Mouse (Mus musculus) adrenal gland, postnatal 36 days (tissue): ENCODE data around the gene Gabra2. TPM values are rescaled to one million over a fixed set of nuclear protein-coding genes. Genes with fewer than 3 reads are reported as not detected.

Experiments
- DNase-seq, 2 experiments: peaks; one replicate each; pipeline ENCODE4 v3.0.0; 2021; ENCODE audit warnings: mixed read lengths in 1 of 2
- long read RNA-seq, 2 experiments: library from polyadenylated mRNA; stranded (forward); transcript quantifications; one replicate each; pipeline ENCODE4 v2.0.0; 2021; ENCODE audit warnings: borderline sequencing depth in 2 of 2
- total RNA-seq, 2 experiments: library from RNA; stranded (reverse); gene quantifications; 2 replicates each; pipeline ENCODE4 v1.2.3; 2021

Gabra2 gene
- under 1 TPM in 1 of 2 experiments, not detected in 1; 0.17 TPM for total RNA-seq
- long read RNA-seq, experiment 1 = 0 reads
- long read RNA-seq, experiment 2 = 0 reads

DNA sequence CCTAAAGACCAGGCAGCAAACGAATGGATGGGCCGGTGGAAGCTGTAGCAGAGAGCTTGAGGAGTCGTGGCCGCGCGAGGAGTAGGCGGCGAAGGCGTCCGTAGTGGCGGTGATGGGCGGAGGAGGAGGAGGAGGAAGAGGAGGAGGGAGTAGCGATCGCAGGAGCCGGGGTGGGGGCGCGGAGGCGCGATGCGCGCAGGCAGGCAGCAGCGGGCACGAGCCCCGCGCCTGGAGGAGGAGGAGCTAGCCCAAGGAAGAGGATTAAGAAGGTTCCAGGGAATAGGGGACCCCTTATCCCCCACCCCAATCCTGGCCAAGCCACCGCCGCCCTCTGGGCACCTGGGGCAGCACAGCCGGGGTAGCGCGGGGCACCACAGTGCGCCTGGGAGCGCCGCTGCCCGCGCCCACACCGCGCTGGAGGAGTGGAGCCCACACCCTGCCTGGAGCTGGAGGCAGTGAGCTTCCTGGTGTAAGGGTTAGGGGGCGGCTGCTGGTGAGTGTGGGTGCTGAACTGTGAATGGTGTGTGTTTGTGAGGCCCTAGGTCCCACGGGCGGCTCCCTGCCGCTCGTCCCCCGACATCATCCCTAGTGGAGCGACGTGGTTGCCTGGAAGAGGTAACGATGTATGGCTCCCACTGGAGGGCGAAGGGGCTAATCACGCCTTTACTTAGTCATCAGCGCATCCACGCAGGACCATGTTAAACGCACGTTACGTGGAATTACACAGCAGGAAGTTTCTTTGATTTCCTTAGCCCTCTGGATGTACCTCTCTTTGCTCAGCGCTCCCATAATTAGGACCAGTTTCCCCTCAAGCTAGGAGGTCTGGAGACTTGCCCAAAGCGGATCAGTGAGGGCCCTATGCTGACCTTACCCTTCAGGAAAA is at the start of gene Gabra2:
TSS of gene Gabra2 (minus strand) at position 125 of the 883 bp plus-strand sequence.
- DNase-seq = peak in 1 of 2 experiments; percentile 16

GRCm38 (mm10) chr5:71136691-71137090 is 41.0 kb upstream of the Gabra2 start:
- no peak for DNase-seq

GRCm38 (mm10) chr5:71135840-71136239 is 40.2 kb upstream of the Gabra2 start:
- DNase-seq = no peak

DNA sequence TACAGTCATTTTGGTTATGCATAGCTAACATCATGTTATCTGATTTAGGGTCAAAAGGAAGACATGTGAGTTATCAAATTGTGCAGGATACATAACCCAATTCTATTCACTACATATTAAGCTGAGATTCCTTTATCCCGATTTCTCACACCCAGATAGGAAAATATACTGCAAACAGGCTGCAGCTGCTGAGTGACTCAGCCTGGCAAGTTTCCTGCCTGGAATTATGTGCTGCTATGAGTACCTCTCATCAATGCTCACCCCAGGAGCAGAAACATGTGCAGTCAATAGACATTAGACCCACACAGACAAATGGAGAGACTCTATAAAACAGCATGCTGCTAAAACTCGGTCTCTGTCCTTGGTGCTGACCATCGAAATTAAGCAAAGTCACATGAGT is 32.1 kb upstream of the Gabra2 start:
- no peak for DNase-seq

DNA sequence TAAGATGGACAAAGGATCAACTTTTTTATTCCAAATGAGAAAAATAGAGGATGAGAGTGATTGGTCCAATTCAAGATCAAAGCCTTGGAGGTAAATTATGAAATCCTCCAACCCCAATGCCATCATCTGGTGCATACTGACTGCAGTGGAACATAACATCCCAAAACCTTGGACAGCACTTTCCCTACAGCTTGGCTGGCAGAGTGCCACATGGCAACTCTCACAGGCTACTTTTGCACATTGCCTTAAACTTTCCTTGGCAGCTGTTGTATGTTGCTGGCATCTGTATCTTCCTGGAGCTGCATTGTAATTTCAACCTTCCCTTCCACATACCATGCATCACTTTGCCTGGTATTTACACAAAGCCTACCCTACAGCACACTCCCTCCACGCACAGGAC is 19.6 kb upstream of the Gabra2 start:
- DNase-seq = no peak

DNA sequence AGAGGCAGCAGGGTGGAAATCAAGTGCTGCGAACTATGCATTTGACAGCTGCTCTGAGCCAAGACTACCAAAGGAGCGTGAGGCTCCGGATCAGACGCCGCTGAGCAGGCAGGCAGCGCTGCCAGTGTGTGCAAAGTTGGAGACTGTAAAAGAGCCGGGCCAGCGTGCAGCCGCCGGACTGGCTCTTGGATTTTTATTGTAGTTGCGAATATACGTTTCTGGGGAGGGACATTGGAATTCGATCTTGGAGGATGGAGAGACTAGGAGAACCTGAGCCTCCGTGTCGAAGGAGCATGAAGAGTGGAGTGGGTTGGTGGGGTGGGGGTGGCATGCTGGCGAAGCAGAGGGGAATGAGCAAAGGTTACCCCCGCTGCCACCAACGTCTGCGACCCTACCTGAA is 469 bp downstream of the Gabra2 start:
- peak in 1 of 2 experiments; percentile 5 for DNase-seq

DNA sequence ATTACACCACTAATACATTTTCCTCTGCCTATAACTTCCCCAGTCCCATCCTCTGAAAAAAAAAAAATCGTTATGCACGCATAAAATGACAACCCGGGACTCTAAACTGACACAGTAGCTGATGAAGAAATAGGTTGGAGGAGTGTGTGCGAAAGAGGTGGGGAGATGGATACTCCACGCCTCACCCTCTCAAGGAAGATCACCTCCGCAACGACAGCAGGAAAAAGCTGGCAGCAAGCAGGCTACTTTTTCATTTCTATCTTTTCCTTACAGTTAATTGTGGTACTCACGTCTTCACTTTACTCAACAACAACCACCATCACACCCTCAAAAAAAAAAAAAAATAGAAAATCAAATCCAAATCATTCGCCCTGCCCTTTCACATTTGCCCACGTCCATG is 873 bp downstream of the Gabra2 start:
- DNase-seq = no peak

DNA sequence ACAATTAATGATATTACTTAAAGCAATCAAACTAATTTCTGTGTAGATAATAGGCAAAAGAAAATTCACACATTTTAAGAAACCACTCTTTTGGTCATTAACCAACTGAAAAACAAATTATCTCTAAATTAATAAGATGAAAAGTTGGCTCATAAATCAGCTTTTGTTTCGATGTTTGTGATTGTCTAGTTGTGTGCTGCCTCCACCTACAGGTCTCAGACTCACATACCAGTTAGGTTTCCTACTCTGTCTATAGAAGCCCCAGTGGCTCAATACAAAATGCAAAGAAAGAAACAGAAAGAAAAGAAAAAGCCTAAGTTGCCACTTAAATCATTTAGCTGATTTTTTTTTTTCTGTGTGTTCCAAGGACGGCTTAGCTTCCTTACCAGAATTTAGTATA is 1.8 kb downstream of the Gabra2 start:
- no peak for DNase-seq

GRCm38 (mm10) chr5:71092475-71092874 is 3.2 kb downstream of the Gabra2 start:
- DNase-seq = no peak

- DNase-seq = no peak
Measured at GRCm38 (mm10) chr5:71091926-71092325, 3.7 kb downstream of the Gabra2 start.

- no peak for DNase-seq
Measured at GRCm38 (mm10) chr5:71078861-71079260, 16.8 kb downstream of the Gabra2 start.

- no peak for DNase-seq
Measured at GRCm38 (mm10) chr5:71061696-71062095, 34.0 kb downstream of the Gabra2 start.

DNA sequence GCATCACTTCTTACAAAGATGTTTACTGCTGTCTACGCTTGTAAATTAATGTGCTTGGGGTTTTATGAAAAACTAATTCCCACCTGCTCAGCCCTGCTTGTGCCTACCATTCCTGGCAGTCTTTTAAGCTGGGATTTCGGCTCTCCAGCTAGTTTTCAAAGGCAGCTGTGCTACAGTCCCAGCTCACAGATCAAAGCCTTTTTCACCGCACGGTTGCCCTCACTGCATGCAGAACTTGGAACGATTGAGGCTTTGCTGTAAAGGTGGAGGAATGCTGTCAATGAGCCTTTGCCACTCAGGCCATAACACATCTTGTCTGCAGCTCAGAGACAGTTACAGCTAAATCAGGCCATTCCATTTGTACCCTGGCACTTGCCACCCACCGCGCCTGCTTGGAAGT is 37.6 kb downstream of the Gabra2 start:
- DNase-seq = no peak

- DNase-seq = peak in 1 of 2 experiments; percentile 16
Measured at GRCm38 (mm10) chr5:71037352-71037751, 58.3 kb downstream of the Gabra2 start.

DNA sequence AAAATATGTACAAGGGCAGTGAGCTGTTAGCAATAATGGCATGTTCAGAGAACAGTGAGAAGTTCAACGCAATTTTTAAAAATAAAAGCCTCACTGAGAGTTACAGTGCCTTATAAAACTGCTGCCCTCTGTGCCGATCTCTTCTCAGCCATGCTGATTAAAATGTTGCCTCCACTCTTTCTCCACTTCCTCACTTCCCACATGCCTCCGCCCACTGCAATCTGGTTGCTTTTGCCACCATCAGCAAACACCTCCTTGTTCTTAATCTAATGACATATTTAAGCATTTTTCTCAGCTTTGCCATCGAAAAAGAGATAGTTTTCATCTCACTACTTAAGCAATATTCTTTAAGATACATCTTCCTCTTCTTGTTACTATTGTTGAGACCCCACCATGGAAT is 69.7 kb downstream of the Gabra2 start:
- DNase-seq = no peak

- DNase-seq = no peak
Measured at GRCm38 (mm10) chr5:71011751-71012150, 83.9 kb downstream of the Gabra2 start.

DNA sequence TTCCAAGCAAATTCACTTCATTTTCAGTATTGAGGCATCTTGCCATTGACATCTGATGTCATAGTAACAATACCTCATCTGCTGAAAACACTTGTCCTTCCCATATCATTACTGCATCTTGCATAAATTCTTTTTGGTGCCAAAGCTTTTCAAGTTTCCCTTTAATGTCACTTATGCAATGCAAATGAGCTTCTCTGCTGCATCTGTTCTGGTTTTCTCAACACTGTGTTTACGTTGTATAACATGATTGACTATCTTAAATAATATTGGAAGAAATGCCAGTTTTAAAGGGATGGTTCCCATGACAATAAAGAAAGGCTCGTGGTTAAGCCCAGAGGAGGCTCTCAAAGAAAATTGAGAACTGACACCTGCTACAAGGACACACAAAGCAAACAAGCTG is 84.4 kb downstream of the Gabra2 start:
- DNase-seq = no peak

- no peak for DNase-seq
Measured at GRCm38 (mm10) chr5:71010797-71011196, 84.9 kb downstream of the Gabra2 start.

- DNase-seq = no peak
Measured at GRCm38 (mm10) chr5:70995617-70996325, 99.9 kb downstream of the Gabra2 start.

DNA sequence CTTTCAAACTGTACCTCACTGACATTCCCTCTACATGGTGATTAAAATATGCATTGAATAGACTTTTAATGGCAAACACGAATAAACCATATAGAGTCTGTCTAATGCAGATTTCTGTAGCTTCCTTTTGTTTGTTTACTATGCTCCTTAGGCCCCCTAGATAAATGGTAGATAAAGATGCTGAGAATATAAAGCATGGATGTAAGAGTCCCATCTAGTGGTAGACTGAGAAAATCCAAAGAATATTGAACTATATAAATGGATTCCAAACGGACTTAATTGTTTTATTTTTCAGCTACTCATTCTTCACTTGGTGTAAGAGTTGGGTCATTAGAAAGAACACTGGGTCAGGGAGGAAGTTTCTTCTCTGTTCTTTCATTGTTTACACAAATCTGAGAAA is 102.4 kb downstream of the Gabra2 start:
- DNase-seq = no peak

DNA sequence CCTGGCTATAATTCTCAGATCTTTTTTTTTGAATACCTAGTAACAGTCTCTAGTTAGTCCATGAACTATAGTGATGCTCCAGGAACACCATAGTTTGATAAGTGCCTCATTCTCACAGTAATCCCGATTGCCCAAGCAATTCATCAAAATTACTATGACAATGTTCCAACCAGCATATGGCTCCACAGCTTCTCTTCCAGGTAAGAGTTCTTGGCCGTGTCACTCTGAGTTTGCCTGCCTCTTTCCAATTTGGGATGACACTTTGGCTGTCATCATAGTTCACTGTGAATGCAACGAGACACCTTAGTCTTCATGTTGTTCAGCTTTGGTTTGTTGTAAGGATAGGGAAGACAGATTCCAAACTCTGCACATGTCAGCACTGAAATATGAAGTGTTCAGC is 104.8 kb downstream of the Gabra2 start:
- DNase-seq = no peak
